Mouse (Mus musculus): Measurements from ENCODE around the gene Washc2. TPM values are rescaled to one million over a fixed set of nuclear protein-coding genes. Genes with fewer than 3 reads are reported as not detected.

Gene Washc2
- polyA plus RNA-seq (2012; ENCODE audit: low replicate concordance) = 22.4 and 37.6 TPM in 2 replicates

DNA sequence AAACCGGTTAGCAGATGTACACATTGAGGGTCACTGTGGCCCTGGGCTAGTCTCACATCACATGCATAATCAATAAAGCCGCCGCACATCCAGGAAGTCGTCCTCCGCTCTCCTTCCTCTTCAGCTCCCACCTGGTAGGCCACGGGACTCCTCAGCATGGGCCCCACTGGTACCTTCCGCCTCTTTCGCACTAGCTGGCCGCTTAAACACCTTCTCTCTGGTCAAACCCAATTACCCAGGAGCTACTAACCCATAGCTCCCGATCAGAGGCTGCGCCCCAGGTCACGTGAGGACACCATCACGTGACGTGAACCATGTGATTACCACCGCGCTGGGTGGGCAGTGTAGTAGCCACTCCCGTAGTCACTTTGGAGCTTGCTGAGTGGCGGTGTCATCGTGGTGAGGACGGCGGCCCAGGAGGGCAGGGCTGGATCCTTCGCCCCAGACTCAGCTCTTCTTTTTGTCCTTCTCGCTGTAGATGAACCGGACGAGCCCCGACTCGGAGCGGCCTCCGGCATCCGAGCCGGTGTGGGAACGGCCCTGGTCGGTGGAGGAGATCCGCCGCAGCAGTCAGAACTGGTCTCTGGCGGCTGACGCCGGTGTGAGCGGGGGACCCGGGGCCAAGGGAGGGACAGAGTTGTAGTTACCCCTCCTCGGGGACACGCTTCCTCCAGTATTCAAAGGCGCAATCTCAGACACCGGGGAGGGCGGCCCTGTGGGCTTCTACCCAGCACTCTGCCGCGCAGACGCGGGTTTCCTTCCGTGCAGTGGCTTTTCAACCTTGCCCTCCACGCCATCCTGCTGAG is at the start of gene Washc2:
Washc2 (plus strand) TSS at position 310 of the 806 bp plus-strand sequence.

DNA sequence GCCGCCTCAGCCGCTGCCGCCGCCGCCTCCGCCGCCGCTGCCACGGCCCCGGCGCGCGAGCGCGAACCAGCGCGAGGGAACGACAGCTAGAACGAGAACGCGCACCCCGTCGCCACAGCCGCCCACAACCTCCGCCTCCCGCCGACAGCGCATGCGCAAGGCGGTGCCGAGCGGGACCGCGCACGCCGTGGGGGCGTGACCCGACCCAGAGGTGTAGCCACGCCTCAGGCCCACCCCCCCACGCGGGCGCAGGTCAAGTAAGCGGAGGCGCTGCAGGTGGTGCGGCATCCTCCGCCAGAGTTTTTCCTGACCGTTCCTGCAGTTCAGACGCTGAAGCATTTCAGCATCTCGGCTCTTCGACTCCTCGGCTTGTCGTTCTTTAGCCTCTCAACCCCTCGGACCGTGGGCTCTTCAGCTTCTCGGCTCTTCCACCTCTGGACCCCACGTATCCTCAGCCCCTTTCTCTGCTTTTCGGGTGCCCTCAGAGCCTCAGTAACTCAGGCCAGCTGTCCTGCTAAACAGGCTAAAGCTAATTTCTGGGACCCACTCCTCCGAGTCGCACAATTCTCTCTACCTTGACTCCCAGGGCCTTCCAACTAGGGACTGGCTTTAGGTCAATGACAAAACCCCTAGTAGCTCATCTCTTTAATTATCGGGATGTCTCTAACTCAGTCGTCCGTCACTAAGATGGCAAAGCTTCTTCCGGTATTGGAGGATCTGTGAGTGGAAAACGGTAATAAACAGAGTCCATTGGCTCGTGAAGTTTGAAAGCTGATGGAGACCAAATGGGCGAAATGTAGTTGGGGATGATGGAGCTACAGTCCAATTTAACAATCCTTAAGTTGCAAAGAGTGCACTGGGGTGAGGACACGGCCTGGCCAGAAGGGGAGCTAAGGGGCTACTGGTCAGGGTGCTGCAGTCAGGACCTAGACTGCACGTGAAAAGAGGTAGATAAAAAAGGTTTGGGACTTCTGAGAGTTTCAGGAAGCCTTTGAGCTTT is 14.1 kb upstream of the Washc2 start, which contains the start of gene Tmcc1:
Tmcc1 (minus strand) TSS at position 93 of the 1,000 bp plus-strand sequence.

DNA sequence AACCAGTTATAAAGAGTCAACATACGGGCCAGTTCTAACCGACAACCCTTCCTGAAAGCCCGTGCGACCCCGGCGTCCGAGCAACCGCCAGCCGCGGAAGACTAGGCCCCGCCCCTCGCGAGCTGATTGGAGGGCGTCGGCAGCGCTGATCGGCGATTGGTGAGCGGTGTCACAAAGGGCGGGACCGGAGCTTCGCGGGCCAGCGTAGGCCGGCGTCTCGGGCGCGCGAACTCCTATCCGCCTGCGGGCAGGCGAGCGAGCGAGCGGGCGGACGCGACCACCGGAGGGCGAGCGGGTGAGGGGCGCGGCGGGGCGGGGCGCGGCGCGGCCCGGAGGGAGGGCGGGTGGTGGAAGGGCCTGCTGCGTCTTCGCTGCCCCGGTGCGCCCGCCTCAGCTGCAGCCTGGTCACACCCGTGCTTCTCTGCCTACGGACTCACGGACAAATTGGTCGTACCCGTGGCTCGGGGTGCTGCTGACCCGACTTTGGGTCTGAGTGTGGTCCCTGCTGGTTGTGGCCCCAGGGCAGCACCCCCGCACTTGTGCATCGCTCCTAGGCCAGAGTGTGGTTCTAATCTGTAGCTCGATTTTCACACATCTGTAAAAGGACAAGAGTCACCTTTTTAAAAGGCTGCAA is 56.3 kb downstream of the Washc2 start, which contains the start of gene Zfand4:
Zfand4 (plus strand) TSS at position 205 of the 634 bp plus-strand sequence.

Other genes with a start within 250 kb of the Washc2 start
- gene Plxnd1, start 213.0 kb upstream of the Washc2 start, polyA plus RNA-seq (2012; ENCODE audit: low replicate concordance) = 21.9 and 42.5 TPM in 2 replicates
- gene Tmcc1, start 14.6 kb upstream of the Washc2 start, polyA plus RNA-seq (2012; ENCODE audit: low replicate concordance) = 4.3 and 4.4 TPM in 2 replicates
- gene Zfand4, start 56.2 kb downstream of the Washc2 start, polyA plus RNA-seq (2012; ENCODE audit: low replicate concordance) = 0.22 and 0.38 TPM in 2 replicates
- gene March8, start 130.0 kb downstream of the Washc2 start, polyA plus RNA-seq (2012; ENCODE audit: low replicate concordance) = 4.2 and 8.9 TPM in 2 replicates

Data from hematopoietic multipotent progenitor cell, adult 10-12 weeks (in vitro differentiated cells).